In genomic region chr3:97915081-97915480, GRCm38 (mm10) we compare ENCODE assay signal across 15 mouse cellular contexts. TPM values are rescaled to one million over a fixed set of nuclear protein-coding genes. Genes with fewer than 3 reads are reported as not detected.
DNase-seq lines count a peak whose midpoint lies in the region; ATAC-seq and TF ChIP-seq lines count a peak whose summit lies in the region.
"Had no signal": no experiment of that assay in that cellular context is flagged by ENCODE, and none has a peak within 500 bp of the region (broad histone marks: within the 10 kb centered on the region; RNA-seq: fewer than 3 reads in every experiment).

No protein-coding gene starts in this region.

- WGBS in heart, embryonic 12.5 days = 80% methylated on average over 4 of the region's 4 CpGs
- 66% methylated on average over 4 of the region's 4 CpGs for WGBS in lung, postnatal 0 days

- H3K4me3 ChIP-seq in heart, embryonic 12.5 days = no peak overlapping the region
- H3K4me3 ChIP-seq in lung, postnatal 0 days (ENCODE audit: low read depth, low read length) = no peak overlapping the region
- H3K4me3 ChIP-seq in E14TG2a.4 (replicated peaks; ENCODE audit: low read length) = no peak overlapping the region
- H3K4me3 ChIP-seq in cortical plate, adult 2 months (ENCODE audit: insufficient read depth, low read length) = no peak overlapping the region
- H3K4me3 ChIP-seq: heart, embryonic 10.5 days; hindbrain, embryonic 15.5 days; limb, embryonic 15.5 days had no signal

- no peaks in the 10 kb centered on the region for H3K4me1 ChIP-seq in heart, embryonic 12.5 days (replicated peaks)
- no peaks in the 10 kb centered on the region for H3K4me1 ChIP-seq in lung, postnatal 0 days (ENCODE audit: insufficient read depth, low read depth, low read length)
- H3K4me1 ChIP-seq in E14TG2a.4 (replicated peaks; ENCODE audit: low read depth, low read length) = no peaks in the 10 kb centered on the region
- no peaks in the 10 kb centered on the region; the same call in 1 of the 2 replicates for H3K4me1 ChIP-seq in cortical plate, adult 2 months (ENCODE audit: control insufficient read depth, insufficient read depth, low read length)
- H3K4me1 ChIP-seq: heart, embryonic 10.5 days; hindbrain, embryonic 15.5 days; limb, embryonic 15.5 days had no signal

- no peaks in the 10 kb centered on the region for H3K9me3 ChIP-seq in heart, embryonic 12.5 days (replicated peaks)
- H3K9me3 ChIP-seq in lung, postnatal 0 days (ENCODE audit: low read length) = no peaks in the 10 kb centered on the region
- H3K9me3 ChIP-seq in E14TG2a.4 (ENCODE audit: low read length) = no peaks in the 10 kb centered on the region
- H3K9me3 ChIP-seq: heart, embryonic 10.5 days; hindbrain, embryonic 15.5 days; limb, embryonic 15.5 days had no signal

- peaks cover 62% of the 10 kb centered on the region for H3K36me3 ChIP-seq in heart, embryonic 12.5 days
- H3K36me3 ChIP-seq in lung, postnatal 0 days (ENCODE audit: insufficient read depth, low read length) = peaks cover 10% of the 10 kb centered on the region; the same call in 1 of the 2 replicates
- H3K36me3 ChIP-seq in E14TG2a.4 (ENCODE audit: insufficient read depth, low read length) = peaks cover 49% of the 10 kb centered on the region

- no peak overlapping the region for H3K27ac ChIP-seq in heart, embryonic 12.5 days (ENCODE audit: poor library complexity, severe bottlenecking)
- H3K27ac ChIP-seq in lung, postnatal 0 days (ENCODE audit: low read length) = no peak overlapping the region
- H3K27ac ChIP-seq in cortical plate, adult 2 months (ENCODE audit: insufficient read depth, low read length) = no peak overlapping the region
- H3K27ac ChIP-seq: heart, embryonic 10.5 days; hindbrain, embryonic 15.5 days; limb, embryonic 15.5 days had no signal

- H3K4me2 ChIP-seq in heart, embryonic 12.5 days = no peak overlapping the region
- H3K4me2 ChIP-seq in lung, postnatal 0 days (replicated peaks; ENCODE audit: low read depth, low read length) = no peak overlapping the region
- H3K4me2 ChIP-seq: hindbrain, embryonic 15.5 days; limb, embryonic 15.5 days had no signal

- H3K27me3 ChIP-seq in heart, embryonic 12.5 days (replicated peaks) = no peaks in the 10 kb centered on the region
- H3K27me3 ChIP-seq in lung, postnatal 0 days (replicated peaks; ENCODE audit: insufficient read depth, low read length) = no peaks in the 10 kb centered on the region
- H3K27me3 ChIP-seq in E14TG2a.4 (ENCODE audit: insufficient read depth, low read length) = no peaks in the 10 kb centered on the region
- H3K27me3 ChIP-seq: hindbrain, embryonic 15.5 days; limb, embryonic 15.5 days had no signal

- no peak for TF ChIP-seq EP300 in lung, postnatal 0 days (IDR thresholded peaks at IDR 0.05)

- peak; percentile 60 for TF ChIP-seq CTCF in lung, postnatal 0 days (IDR thresholded peaks at IDR 0.05)
- TF ChIP-seq CTCF in E14TG2a.4 (conservative IDR thresholded peaks at IDR 0.05; ENCODE audit: low read length) = peak; percentile 30
- TF ChIP-seq CTCF in cortical plate, adult 2 months (IDR thresholded peaks at IDR 0.05; ENCODE audit: extremely low read depth, insufficient read depth, low read length) = 0 out of 2 replicates have a peak, but pooled peaks have one; percentile 5

- no peak for ATAC-seq in heart, embryonic 12.5 days (ENCODE audit: insufficient number of reproducible peaks, low FRiP score)
- no peak for ATAC-seq in lung, postnatal 0 days
- no peak for ATAC-seq in erythroid progenitor cell, adult 5-6 weeks (replicated peaks; ENCODE audit: low FRiP score, poor library complexity, severe bottlenecking)

- TF ChIP-seq POLR2A in cortical plate, adult 2 months (IDR thresholded peaks at IDR 0.05; ENCODE audit: extremely low read depth, insufficient read depth, low read length) = no peak

- no peak overlapping the region for H3K9ac ChIP-seq in heart, embryonic 12.5 days
- no peak overlapping the region for H3K9ac ChIP-seq in lung, postnatal 0 days (replicated peaks; ENCODE audit: low read depth)
- H3K9ac ChIP-seq: hindbrain, embryonic 15.5 days; limb, embryonic 15.5 days had no signal

- DNase-seq in heart, adult 11 months = peak; percentile 42
- DNase-seq in lung, postnatal 0 days (ENCODE audit: low spot score) = peak; percentile 48
- no peak for DNase-seq in lung, postnatal 10 days
- no peak for DNase-seq in adrenal gland, postnatal 14 days
- DNase-seq: cerebellum, adult 11 months; kidney, postnatal 25 days; lung, postnatal 4 days; spleen, adult 18-20 months had no signal

RNA-seq across cellular contexts. Expression of gene Sec22b, which starts 14.1 kb away (rescaled TPM):
- 123 and 125 TPM in 2 replicates for polyA plus RNA-seq in heart, embryonic 12.5 days (2016; fragmentation: Nextera tagmentation; extraction: Ambion mirVana)
- polyA plus RNA-seq in lung, postnatal 0 days (2015; fragmentation: Nextera tagmentation; extraction: Ambion mirVana) = 87.9 and 88.7 TPM in 2 replicates
- 64.5 and 67.5 TPM in 2 replicates for polyA plus RNA-seq in cortical plate, adult 2 months (2012; rRNA removed)
- total RNA-seq in adrenal gland, postnatal 14 days (2021) = 95.8 and 101 TPM in 2 replicates
- 23.5 and 38.2 TPM in 2 replicates for total RNA-seq in erythroid progenitor cell, adult 5-6 weeks (2015; ENCODE audit: low replicate concordance)
- 8.7 and 31.7 TPM in 2 replicates for total RNA-seq in erythroid progenitor cell, adult 5-6 weeks (2017; ENCODE audit: low replicate concordance)

RNA-seq across cellular contexts. Expression of gene Pde4dip, which starts 26.6 kb away (rescaled TPM):
- polyA plus RNA-seq in heart, embryonic 12.5 days (2016; fragmentation: Nextera tagmentation; extraction: Ambion mirVana) = 101 and 109 TPM in 2 replicates
- polyA plus RNA-seq in lung, postnatal 0 days (2015; fragmentation: Nextera tagmentation; extraction: Ambion mirVana) = 7.1 and 8.5 TPM in 2 replicates
- 99.2 and 103 TPM in 2 replicates for polyA plus RNA-seq in cortical plate, adult 2 months (2012; rRNA removed)
- total RNA-seq in adrenal gland, postnatal 14 days (2021) = 35.6 and 40.9 TPM in 2 replicates
- total RNA-seq in erythroid progenitor cell, adult 5-6 weeks (2015; ENCODE audit: low replicate concordance) = 1.3 and 1.8 TPM in 2 replicates
- total RNA-seq in erythroid progenitor cell, adult 5-6 weeks (2017; ENCODE audit: low replicate concordance) = 1.8 and 2.3 TPM in 2 replicates

Comparison
In these comparisons a context has a peak if more than half of its experiments do, and no peak if none do; other contexts are left out.
1. DNase-seq: peak in heart, adult 11 months (single experiment) and lung, postnatal 0 days (single experiment); none in lung, postnatal 10 days (single experiment) and adrenal gland, postnatal 14 days (single experiment).
2. CTCF ChIP-seq: peak in every context shown above with its lines; median percentile 60 in lung, postnatal 0 days; 30 in E14TG2a.4; 5 in cortical plate, adult 2 months.
3. RNA of gene Pde4dip, which starts 26.6 kb away (polyA plus RNA-seq): 99.2 to 103 TPM in cortical plate, adult 2 months and 101 to 109 TPM in heart, embryonic 12.5 days; 7.1 to 8.5 TPM in lung, postnatal 0 days; every median in the first group is over 10 times any median in the second.